In the genomic region with DNA sequence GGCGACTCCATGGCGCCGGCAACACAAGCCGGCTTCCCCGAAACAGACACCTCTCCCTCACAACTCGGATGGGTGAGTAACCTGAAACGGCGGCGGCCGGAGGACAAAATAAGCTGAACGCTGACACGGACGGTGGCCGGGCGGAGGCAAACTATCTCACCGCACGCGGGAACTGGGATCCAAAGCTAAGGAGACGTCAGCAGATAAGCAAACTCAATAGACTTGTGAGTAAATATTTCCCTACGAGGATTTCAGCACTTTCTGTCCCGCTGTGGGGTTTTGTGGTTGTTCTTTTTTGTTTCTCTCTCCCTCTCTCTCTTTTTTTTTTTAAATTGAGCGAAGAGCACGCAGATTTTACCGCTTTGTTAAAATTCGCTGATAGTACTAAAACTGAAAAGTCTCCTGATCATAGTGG, we compare ENCODE assay signal across 8 mouse cellular contexts. TPM values are rescaled to one million over a fixed set of nuclear protein-coding genes. Genes with fewer than 3 reads are reported as not detected.
DNase-seq lines count a peak whose midpoint lies in the region; ATAC-seq lines count a peak whose summit lies in the region.

A gene (minus strand): TSS at position 81 of the 415 bp plus-strand sequence.

- peak within 1 kb of the TSS; percentile 81 for H3K9ac ChIP-seq in hindbrain, embryonic 12.5 days

- H3K4me2 ChIP-seq in hindbrain, embryonic 12.5 days (replicated peaks) = peak within 1 kb of the TSS; percentile 90

- peak; percentile 98 for DNase-seq in NIH3T3 (ENCODE audit: low read depth)
- DNase-seq in cerebellum, postnatal 10 days = peak; percentile 97 to 98
- peak; percentile 92 to 94 for DNase-seq in frontal cortex, postnatal 10 days (ENCODE audit: low spot score in 2 of 2)
- DNase-seq in layer of hippocampus, postnatal 14 days (ENCODE audit: low spot score in 2 of 2) = peak; percentile 96
- DNase-seq in lung, postnatal 14 days = peak; percentile 95
- peak; percentile 89 for DNase-seq in retina, adult 2 months (ENCODE audit: low read depth, low spot score)
- DNase-seq in thymus, postnatal 36 days = peak; percentile 85

- peak; percentile 70 for ATAC-seq in hindbrain, embryonic 12.5 days (ENCODE audit: low FRiP score)

- no peaks in the 10 kb centered on the region for H3K27me3 ChIP-seq in hindbrain, embryonic 12.5 days

- WGBS in hindbrain, embryonic 12.5 days = 1% methylated on average over 25 of the region's 25 CpGs

- H3K9me3 ChIP-seq in hindbrain, embryonic 12.5 days (replicated peaks) = no peaks in the 10 kb centered on the region

- peak within 1 kb of the TSS; percentile 76 for H3K27ac ChIP-seq in hindbrain, embryonic 12.5 days

- peaks cover 6% of the 10 kb centered on the region for H3K4me1 ChIP-seq in hindbrain, embryonic 12.5 days

- peak within 1 kb of the TSS; percentile 85 for H3K4me3 ChIP-seq in hindbrain, embryonic 12.5 days

- peaks cover 9% of the 10 kb centered on the region; the same call in 1 of the 2 replicates for H3K36me3 ChIP-seq in hindbrain, embryonic 12.5 days

RNA-seq across cellular contexts. Expression of the gene that starts here (rescaled TPM):
- 10.3 and 11.3 TPM in 2 replicates for polyA plus RNA-seq in hindbrain, embryonic 12.5 days (2016; fragmentation: Nextera tagmentation; extraction: Ambion mirVana)
- 10 to 100 TPM; 34.3 to 35.5 TPM for total RNA-seq in layer of hippocampus, postnatal 14 days (2021)

Comparison
In these comparisons a context has a peak if more than half of its experiments do, and no peak if none do; other contexts are left out.
1. Peak in every context shown above with its lines: DNase-seq, ATAC-seq, H3K4me3 ChIP-seq and H3K27ac ChIP-seq.